Mouse (Mus musculus) thymus, postnatal 10 days (tissue): ENCODE data around the gene Mtfr1l.

ENCODE experiments used
- DNase-seq, 2 experiments: peaks; one replicate each; pipeline ENCODE4 v3.0.0; 2021; ENCODE audit warnings: low spot score in 2 of 2

Gene Mtfr1l

DNA sequence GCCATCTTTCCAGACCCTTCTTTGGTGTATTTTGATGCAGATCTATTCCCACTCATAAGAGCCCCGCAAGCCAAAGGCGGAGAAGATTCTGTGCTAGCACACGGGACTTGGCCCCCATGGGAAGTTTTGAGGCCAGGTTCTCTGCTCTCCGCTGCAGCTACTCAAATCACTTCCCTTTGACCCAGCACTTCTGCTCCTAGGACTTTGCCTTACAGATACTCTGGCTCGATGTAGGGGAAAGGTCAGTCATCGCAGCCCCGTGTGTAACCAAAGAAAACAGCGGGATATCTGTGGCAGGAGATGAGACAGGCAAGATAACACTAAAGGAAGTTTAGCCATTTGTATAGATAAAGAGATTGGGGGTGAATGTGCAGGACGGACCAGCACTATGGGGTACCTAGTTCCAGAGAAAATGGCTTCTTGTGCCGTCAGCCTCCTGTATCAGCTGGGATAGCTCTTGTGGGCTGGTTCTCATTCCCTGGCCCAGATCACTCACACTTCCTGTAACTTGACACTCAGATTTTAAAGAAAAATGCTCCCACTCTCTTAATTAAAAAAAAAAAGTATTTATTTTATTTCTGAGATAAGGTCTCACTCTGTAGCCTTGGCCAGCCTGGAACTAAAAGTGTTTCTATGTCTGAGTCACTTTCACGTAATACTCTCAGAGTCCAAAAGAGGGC is 45.1 kb downstream of the Mtfr1l start:
- DNase-seq, result no peak

- DNase-seq, result no peak
Observed at GRCm38 (mm10) chr4:134488211-134488610, 47.0 kb downstream of the Mtfr1l start.

DNA sequence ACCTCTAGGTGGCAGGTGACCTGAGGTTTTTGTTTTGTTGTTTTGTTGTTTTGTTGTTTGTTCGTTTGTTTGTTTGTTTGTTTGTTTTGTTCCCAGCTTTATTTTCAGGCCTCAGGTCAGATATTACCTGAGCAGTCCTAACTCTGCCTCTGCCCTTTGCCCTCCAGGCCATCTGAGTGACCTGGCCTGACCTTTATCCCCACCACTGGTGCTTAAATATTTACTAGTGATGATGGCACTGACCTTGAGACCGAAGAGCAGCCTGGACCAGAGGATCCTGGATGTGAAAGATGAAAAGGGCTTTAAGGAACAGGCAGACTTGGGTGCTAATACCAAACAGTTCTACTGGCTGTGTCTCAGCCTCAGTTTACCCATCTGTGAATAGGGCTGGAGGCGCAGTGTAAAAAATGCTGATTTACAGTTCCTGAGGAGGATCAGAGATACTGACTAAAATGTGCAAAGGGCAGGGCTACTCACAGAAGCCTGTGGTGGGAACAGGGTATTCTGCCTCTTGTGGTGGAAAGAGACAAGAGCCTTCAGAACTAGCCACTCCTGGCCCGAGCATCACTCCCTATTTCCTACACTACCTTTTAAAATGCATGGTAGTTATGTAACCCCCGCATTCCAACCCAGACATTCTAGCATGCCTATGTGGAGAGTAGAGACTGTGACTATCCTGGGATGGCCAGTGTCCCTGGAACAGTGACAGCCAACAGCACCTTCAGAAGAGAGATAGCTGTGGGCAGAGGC is 49.9 kb downstream of the Mtfr1l start:
- no peak for DNase-seq

GRCm38 (mm10) chr4:134484231-134484630 is 51.0 kb downstream of the Mtfr1l start:
- no peak for DNase-seq

DNA sequence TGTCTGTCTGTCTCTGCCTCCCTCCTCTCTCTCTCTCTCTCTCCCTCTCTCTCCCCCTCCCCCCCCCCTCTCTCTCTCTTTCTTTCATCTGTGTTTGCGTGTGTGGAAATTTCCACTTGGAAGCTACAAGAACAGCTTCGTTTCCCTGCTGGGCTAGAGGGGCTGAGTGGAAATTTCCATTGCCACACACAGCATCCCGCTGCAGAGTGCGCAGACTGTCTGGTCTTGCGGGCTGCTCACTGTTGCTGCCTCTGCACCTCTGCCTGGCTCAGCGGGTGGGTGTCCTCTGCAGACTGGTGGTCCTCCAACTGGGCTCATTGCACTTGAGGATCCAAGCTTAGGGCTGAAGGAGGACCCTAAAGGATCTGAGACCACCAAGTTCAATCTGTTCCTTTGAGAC is 51.5 kb downstream of the Mtfr1l start:
- DNase-seq, result no peak

GRCm38 (mm10) chr4:134483078-134483688 is 52.0 kb downstream of the Mtfr1l start:
- DNase-seq, result no peak

DNA sequence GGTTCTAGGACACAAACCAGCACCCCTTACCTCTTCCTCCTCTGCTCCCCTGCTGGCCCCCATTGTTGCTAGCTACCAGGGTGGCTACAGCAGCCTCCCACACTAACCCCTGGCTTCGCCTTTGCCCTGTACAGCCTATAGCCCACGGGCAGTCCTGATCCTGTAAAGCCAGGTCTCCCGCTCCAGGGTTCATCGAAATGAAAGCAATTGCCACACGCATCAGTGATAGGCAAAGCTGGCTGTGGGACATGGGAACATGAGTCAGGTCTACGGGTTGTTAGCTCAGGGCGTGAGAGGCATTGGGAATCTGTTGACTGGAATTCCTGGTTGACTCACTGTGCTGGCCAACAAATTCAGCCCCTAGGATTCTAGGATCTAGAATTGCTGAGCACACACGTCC is 52.7 kb downstream of the Mtfr1l start:
- DNase-seq, result no peak

GRCm38 (mm10) chr4:134481270-134481669 is 53.9 kb downstream of the Mtfr1l start:
- DNase-seq, result no peak

DNA sequence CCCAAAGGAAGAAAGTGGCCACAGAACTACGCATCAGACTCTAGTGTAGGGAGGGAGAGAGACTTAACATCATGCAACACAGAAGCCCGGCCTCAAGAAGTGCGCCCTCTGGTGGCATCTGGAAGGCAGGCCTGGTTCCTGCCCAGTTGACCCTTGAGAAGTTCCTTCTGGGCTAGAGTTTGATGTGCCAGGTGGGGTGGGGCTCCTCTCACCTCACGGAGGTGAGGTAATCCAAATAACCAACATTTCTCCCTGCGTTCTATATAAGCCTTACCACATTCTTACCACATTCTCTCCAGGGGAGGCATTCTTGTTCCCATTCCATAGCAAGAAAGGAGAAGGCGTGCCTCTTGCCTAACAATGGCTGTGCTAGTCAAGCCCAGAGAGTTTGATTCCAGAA is 54.3 kb downstream of the Mtfr1l start:
- peak; percentile 47 to 81 for DNase-seq

- no peak for DNase-seq
Observed at GRCm38 (mm10) chr4:134479839-134480238, 55.3 kb downstream of the Mtfr1l start.

GRCm38 (mm10) chr4:134478031-134478430 is 57.2 kb downstream of the Mtfr1l start:
- peak; percentile 84 to 98 for DNase-seq

DNA sequence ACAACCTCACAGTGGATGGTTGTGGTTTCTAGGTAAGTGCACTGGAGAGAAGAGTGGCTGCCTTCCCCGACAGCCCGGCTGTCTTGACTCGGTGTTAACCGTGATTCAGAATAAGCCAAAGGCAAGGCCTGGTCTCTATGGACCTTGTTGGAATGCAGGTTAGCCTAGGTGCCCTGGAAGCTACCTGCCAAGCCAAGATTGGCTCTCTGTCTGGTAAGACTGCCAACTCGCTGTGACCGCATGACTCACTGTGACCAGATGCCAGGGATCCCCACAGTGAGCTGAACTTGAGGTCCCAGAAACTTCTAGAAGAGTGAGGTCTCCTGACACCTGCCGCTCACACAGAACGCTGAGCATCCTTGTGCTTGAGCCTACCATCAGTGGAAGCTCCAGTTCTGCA is 58.3 kb downstream of the Mtfr1l start:
- DNase-seq, result no peak
